Mouse (Mus musculus) frontal cortex, postnatal 36 days (tissue): Measurements from ENCODE around the gene Sh2d1a.

Experiments used
- DNase-seq, 2 experiments: peaks; one replicate each; pipeline ENCODE4 v3.0.0; 2022; ENCODE audit warnings: low spot score in 2 of 2

Sh2d1a gene

GRCm38 (mm10) chrX:42502291-42503043 lies at the start of gene Sh2d1a:
Gene Sh2d1a (plus strand): TSS chrX:42502453.
- no peak for DNase-seq

- no peak for DNase-seq
Measured at GRCm38 (mm10) chrX:42453001-42453400, 49.3 kb upstream of the Sh2d1a start.

GRCm38 (mm10) chrX:42454533-42454932 lies 47.7 kb upstream of the Sh2d1a start:
- DNase-seq = no peak

GRCm38 (mm10) chrX:42489446-42489845 lies 12.8 kb upstream of the Sh2d1a start, which contains the start of gene Tex13c2:
Gene Tex13c2 (plus strand): TSS chrX:42489691.
- no peak for DNase-seq

- no peak for DNase-seq
Measured at GRCm38 (mm10) chrX:42490336-42490735, 11.9 kb upstream of the Sh2d1a start.

GRCm38 (mm10) chrX:42500538-42500937 lies 1.7 kb upstream of the Sh2d1a start:
- DNase-seq = no peak

- DNase-seq = no peak
Measured at GRCm38 (mm10) chrX:42511105-42511504, 8.9 kb downstream of the Sh2d1a start.

- DNase-seq = no peak
Measured at GRCm38 (mm10) chrX:42512567-42512966, 10.3 kb downstream of the Sh2d1a start.

- no peak for DNase-seq
Measured at GRCm38 (mm10) chrX:42522868-42523267, 20.6 kb downstream of the Sh2d1a start.

GRCm38 (mm10) chrX:42530703-42531102 lies 28.4 kb downstream of the Sh2d1a start:
- no peak for DNase-seq

GRCm38 (mm10) chrX:42540030-42540755 lies 37.9 kb downstream of the Sh2d1a start:
- DNase-seq = no peak

- DNase-seq = peak; percentile 54 to 71
Measured at GRCm38 (mm10) chrX:42540756-42541053, 38.5 kb downstream of the Sh2d1a start.

- no peak for DNase-seq
Measured at GRCm38 (mm10) chrX:42545076-42545475, 42.8 kb downstream of the Sh2d1a start.

GRCm38 (mm10) chrX:42548513-42548912 lies 46.3 kb downstream of the Sh2d1a start:
- no peak for DNase-seq

GRCm38 (mm10) chrX:42557284-42557683 lies 55.0 kb downstream of the Sh2d1a start:
- DNase-seq = peak; percentile 36 to 51

GRCm38 (mm10) chrX:42558683-42559082 lies 56.4 kb downstream of the Sh2d1a start:
- no peak for DNase-seq
